Mouse (Mus musculus) gastrocnemius, postnatal 25 days (tissue): ENCODE data around the gene Anxa2. TPM values are rescaled to one million over a fixed set of nuclear protein-coding genes. Genes with fewer than 3 reads are reported as not detected.

Experiments used
- DNase-seq: peaks from one replicate; pipeline ENCODE4 v3.0.0; 2022
- microRNA-seq, 2 experiments: library from miRNA; unstranded; fragments of <30 nt; microRNA quantifications; one replicate each; pipeline ENCODE4 v1.2.0; 2021; ENCODE audit warnings: borderline replicate concordance in 2 of 2
- total RNA-seq, 2 experiments: library from RNA; stranded (reverse); gene quantifications; 1 replicate in 1 of 2; 2 replicates in 1 of 2; pipeline ENCODE4 v1.2.3; 2021

Gene Anxa2
- total RNA-seq, 2 experiments from 2014 or later, result 52.8 to 74.7 TPM

GRCm38 (mm10) chr9:69511881-69512590, 58.6 kb downstream of the Anxa2 start:
- DNase-seq, result no peak

GRCm38 (mm10) chr9:69512726-69513125, 59.3 kb downstream of the Anxa2 start:
- no peak for DNase-seq

GRCm38 (mm10) chr9:69514206-69514605, 60.8 kb downstream of the Anxa2 start:
- DNase-seq, result no peak

GRCm38 (mm10) chr9:69515416-69515815, 62.0 kb downstream of the Anxa2 start:
- no peak for DNase-seq

GRCm38 (mm10) chr9:69517387-69518035, 64.1 kb downstream of the Anxa2 start:
- DNase-seq, result no peak

Small RNAs within 50 kb of the gene (microRNA-seq; reads per million reads assigned to microRNA genes)
- gene Mir3109, result 0 to 1.3 reads per million in 2 experiments

Other genes with a start within 250 kb of the Anxa2 start
- 1 to 10 TPM; 3.8 to 4.9 TPM for gene Ice2, start 55.7 kb upstream of the Anxa2 start, total RNA-seq